Mouse (Mus musculus): ENCODE data around the gene Hipk2.

The Hipk2 gene

DNA sequence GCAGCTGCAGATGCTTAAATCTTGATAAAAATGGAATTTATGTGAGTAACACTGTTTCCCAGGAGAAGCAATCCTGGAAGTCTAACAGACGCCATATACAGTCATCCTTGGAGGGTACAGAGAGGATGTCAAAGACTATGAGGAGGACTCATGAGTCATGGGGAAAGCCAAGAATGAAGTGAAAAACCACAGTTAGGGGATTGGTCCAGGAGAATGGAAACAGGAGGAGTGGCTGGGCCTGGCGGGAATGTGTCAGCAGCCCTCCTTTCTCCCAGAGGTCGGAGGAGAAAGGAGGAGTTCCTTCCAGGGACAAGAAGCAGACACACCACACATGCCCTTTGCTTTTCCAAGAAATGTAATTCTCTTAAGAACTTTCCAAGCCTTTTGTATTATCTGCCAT is 46.5 kb downstream of the Hipk2 start:
- no peak for DNase-seq (ENCODE audit: low spot score)

DNA sequence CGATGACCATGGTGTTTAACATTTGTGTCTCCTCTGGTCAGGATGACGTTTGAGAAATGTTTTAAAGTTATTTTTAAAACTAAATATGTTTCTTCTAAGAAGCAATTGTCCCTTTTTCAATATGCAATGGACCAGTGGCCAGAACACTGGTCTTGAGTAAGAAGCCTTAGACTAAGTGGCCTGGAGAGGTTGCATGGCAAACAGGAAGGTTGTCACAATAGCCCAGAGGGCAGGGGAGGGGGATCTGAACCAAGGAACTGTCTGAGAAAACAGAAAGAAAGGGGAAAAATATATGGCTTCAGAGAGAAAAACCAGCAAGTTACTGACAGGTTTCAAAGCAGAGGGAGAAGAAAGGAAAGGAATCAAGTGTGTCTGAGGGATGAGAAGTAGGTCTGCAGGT is 47.8 kb downstream of the Hipk2 start:
- DNase-seq (ENCODE audit: low spot score): no peak

DNA sequence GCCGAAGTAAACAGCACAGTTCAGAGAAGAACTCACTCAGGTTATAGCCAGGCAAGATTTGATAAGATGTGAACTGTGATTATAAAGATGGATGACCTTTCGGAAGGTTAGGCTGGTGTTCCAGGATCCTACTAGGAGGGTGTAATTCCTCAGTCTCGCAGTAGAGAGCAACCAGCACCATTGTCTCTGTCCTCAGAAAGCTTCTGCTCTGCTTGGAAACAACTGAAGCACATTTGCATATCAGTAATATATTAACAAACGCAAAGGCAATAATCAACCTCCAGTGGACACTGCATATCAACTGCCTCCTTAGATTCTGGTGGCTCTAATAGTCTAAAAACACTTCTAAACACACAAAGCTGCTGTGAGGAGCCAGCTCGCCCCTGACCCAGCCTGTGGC is 48.5 kb downstream of the Hipk2 start:
- no peak for DNase-seq (ENCODE audit: low spot score)

- no peak for DNase-seq (ENCODE audit: low spot score)
These were observed 49.1 kb downstream of the Hipk2 start for GRCm38 (mm10) chr6:38826857-38827256.

DNA sequence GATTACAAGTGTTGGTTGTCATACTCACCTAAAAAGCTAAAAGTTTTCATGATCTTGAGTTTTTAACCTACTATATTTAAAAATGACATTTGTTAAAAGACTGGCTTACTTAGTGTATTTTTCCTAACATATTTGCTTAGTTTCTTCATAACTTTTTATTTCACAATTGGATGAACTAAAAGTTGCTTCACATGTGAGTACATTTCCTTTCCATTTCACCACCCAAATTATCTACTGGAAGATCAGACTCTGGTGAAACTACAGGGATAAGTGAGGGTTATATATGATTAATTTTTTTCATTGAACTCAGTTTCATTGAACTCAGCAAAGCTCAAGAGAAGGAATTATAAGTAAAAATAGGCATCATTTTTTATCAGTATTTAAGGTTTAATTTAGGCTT is 50.1 kb downstream of the Hipk2 start:
- DNase-seq (ENCODE audit: low spot score): no peak

DNA sequence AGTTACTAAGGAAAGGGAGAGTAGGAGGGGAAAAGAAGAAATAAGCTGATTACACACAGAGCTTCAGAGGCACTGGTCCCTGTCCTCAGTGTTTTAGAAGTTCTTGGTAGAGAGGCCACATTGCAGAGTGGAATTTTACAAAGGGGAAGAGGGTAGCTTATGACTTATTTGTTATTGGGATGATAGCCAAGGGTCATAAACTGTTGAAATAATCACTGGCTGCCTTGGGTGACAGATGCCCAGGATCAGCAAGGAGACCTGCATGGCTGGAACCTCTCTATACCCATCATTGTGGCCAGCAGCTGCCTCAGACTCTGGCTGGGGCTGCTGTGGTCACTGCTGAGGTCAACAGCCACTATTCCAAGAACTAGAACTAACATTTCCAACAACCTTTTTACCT is 52.1 kb downstream of the Hipk2 start:
- DNase-seq (ENCODE audit: low spot score): no peak

DNA sequence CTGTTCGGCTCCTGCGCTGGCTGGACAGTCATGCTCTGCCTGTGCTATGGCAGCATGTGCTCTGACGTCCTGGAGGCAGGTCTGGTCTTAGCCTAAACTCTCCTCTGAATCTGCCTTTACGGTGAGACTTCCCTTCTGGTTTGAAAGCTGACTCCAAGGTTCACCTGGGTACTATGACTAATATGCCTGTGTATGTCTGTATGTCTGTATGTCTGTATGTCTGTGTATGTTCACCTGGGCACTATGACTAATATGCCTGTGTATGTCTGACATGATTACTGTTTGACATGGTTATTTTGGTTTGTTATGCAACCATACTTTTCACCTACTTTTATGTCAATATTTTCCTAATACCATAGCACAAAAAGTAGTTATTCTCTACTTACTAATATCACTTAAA is 52.8 kb downstream of the Hipk2 start:
- DNase-seq (ENCODE audit: low spot score): no peak

DNA sequence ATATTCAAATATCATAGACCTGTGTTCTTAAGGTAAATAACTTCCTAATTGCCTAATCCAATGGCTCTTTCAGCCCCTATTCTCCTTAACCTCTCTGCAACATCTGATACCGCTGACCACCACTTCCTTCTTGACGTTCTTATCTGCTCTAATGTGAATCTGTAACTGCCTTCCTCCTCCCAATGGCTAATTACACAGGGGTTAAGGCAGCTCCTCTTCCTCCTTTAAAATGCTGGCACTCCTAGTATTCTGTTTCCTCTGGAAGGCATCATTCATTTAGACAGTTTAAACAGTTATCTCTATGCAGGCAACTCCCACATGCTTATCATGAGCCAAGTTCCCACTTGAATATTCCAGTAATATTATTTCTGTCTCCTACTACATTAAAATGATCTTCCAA is 54.3 kb downstream of the Hipk2 start:
- no peak for DNase-seq (ENCODE audit: low spot score)

DNA sequence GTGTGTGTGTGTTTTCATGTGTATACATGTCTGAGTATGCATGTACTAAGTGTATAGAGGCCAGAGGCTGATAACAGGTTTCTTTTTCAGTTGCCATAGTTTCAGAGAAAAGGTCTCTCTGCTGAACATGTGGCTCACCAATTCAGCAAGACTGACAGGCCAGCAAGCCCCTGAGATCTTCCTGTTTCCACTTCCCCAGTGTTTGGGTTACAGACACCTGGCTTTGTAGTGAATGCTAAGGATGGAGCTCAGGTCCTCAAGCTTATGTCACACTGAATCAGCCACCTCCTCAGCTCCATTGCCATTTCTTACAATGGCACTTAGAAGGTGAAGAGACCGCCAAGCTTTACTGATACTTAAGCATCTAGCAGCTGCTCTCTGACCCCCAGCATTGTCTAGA is 55.1 kb downstream of the Hipk2 start:
- no peak for DNase-seq (ENCODE audit: low spot score)

- no peak for DNase-seq (ENCODE audit: low spot score)
These were observed 59.7 kb downstream of the Hipk2 start for GRCm38 (mm10) chr6:38816216-38816615.

DNA sequence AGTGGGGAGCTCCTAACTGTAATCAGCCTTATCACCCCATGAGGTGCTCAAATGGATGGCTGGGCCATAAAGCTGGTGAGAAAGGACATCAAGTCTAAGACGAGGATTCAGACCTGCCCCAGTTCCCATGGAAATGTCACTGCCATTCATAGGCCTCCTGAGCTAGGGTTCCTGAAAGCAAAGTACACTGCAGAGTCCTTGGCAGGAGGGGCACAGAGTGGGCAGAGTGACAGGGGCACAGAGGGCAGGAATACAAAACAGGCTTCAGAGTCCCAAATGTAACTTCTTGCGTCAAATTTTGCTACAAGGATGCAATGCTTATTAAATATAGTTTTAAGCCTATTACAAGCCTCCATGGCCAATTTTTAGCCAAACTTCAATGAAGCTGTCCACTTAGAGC is 60.4 kb downstream of the Hipk2 start:
- no peak for DNase-seq (ENCODE audit: low spot score)

DNA sequence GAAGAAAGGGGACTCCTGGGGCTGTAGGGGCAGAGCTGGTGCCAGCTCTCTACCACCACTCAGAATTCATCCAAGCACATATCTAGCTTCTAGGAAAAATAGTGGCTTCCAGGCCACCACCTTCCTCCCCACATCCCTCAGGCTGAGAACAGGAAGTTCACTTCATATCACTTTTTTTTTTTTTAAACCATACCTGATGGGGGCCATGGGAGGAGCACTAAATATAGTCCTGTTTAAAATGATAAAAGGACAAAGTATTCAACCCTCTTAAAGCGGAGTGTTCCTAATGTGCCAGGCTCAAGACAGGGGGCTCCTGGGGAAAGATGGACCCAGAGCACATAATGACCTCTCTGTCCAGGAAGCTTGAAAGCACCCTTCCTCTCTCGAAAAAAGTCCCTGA is 61.3 kb downstream of the Hipk2 start:
- DNase-seq (ENCODE audit: low spot score): no peak

- no peak for DNase-seq (ENCODE audit: low spot score)
These were observed 64.4 kb downstream of the Hipk2 start for GRCm38 (mm10) chr6:38811459-38812145.

GRCm38 (mm10) chr6:38810121-38810475 is 65.9 kb downstream of the Hipk2 start:
- no peak for DNase-seq (ENCODE audit: low spot score)

DNA sequence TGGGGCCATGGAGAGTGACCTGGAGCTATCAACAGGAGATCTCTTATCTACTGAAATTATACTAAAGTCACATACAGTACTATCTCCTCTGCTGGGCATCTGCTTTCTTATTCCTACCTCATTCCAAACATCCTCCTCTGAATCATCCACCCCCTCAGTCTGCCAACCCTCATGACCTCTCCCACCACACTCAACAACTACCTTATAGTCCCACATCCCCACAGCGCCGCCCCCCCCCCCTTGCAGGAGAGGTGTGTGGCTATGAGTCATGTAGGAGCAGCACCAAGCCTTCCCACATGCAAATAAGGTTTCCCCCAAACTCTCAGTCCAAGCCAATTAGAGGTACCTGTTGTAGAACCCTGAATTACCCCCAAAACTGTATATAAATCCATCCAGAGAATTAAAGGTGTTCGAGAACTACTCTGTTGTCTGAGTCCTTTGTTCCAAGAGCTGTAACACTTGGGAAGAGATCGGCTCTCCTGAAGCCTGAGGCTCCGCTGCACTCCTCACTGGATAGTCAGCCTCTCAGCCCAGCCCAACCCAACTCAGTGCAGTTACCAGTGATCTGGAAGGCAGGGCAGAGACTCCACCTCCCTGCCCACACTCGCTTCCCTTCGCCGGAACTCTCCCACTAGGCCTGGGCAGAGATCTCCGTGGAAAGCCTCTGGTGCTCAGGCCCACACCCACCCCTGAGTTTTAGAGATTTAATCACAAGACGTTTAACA is 66.4 kb downstream of the Hipk2 start:
- DNase-seq (ENCODE audit: low spot score): no peak

GRCm38 (mm10) chr6:38808317-38808716 is 67.6 kb downstream of the Hipk2 start:
- DNase-seq (ENCODE audit: low spot score): no peak

- no peak for DNase-seq (ENCODE audit: low spot score)
These were observed 69.0 kb downstream of the Hipk2 start for GRCm38 (mm10) chr6:38806963-38807445.

DNA sequence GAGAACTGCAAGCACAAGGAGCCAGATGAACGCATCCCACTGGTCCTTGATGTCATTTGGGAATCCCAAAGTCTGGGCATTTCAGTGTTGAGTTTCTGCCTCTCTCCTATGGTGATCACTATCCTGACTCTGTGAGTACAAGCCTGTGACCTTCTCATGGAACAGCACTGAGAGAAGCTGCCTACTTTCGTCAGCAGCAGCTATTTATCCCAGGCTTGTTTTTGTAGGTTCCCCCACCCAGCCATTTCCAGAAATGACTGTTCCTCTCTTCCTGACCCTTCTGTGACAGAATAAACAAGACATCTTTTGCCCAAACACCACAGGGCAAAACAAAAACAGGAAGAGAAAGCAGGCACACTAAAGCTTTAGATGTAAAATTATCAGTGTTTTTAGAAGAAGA is 70.4 kb downstream of the Hipk2 start:
- DNase-seq (ENCODE audit: low spot score): no peak

- DNase-seq (ENCODE audit: low spot score): no peak
These were observed 74.7 kb downstream of the Hipk2 start for GRCm38 (mm10) chr6:38801252-38801651.

DNA sequence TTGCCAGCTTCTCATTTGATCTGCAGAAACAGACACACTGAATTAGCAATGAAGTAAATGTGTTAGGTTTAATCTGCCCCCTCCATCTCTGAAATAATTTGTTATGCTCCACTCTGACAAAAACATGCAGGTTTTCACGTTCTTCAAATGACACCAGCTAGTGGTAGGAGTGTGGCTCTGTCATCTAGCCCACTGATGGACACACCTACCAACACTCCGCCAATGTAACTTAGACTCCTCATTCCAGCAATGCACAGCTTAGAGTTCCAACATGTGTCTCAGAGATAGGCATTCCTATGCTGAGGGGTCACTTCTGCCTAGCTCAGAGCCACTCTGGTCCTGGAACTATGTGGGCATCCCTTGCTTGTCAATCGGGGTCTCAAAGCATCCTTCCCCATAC is 78.4 kb downstream of the Hipk2 start:
- DNase-seq (ENCODE audit: low spot score): no peak

- no peak for DNase-seq (ENCODE audit: low spot score)
These were observed 79.0 kb downstream of the Hipk2 start for GRCm38 (mm10) chr6:38796993-38797392.

GRCm38 (mm10) chr6:38796388-38796787 is 79.6 kb downstream of the Hipk2 start:
- DNase-seq (ENCODE audit: low spot score): no peak

GRCm38 (mm10) chr6:38795096-38795816 is 80.7 kb downstream of the Hipk2 start:
- DNase-seq (ENCODE audit: low spot score): no peak
